Mouse (Mus musculus) 3T3-L1 (cell line): ENCODE measurements around the gene Klhl6.

Experiments
- DNase-seq: peaks from one replicate; pipeline ENCODE4 v3.0.0-alpha.2; 2015; ENCODE audit warnings: low read depth, low spot score

Klhl6 gene

GRCm38 (mm10) chr16:19969506-19969905 lies 13.3 kb downstream of the Klhl6 start:
- DNase-seq, result no peak

- DNase-seq, result no peak
Observed at GRCm38 (mm10) chr16:19968666-19969065, 14.2 kb downstream of the Klhl6 start.

- no peak for DNase-seq
Observed at GRCm38 (mm10) chr16:19967897-19968392, 14.9 kb downstream of the Klhl6 start.

- DNase-seq, result no peak
Observed at GRCm38 (mm10) chr16:19966976-19967375, 15.9 kb downstream of the Klhl6 start.

- no peak for DNase-seq
Observed at GRCm38 (mm10) chr16:19966437-19966836, 16.4 kb downstream of the Klhl6 start.

- DNase-seq, result no peak
Observed at GRCm38 (mm10) chr16:19962951-19963350, 19.9 kb downstream of the Klhl6 start.

GRCm38 (mm10) chr16:19961070-19961469 lies 21.8 kb downstream of the Klhl6 start:
- DNase-seq, result no peak

- no peak for DNase-seq
Observed at GRCm38 (mm10) chr16:19960407-19961058, 22.3 kb downstream of the Klhl6 start.

GRCm38 (mm10) chr16:19957051-19957450 lies 25.8 kb downstream of the Klhl6 start:
- DNase-seq, result no peak

- no peak for DNase-seq
Observed at GRCm38 (mm10) chr16:19947336-19947735, 35.5 kb downstream of the Klhl6 start.

GRCm38 (mm10) chr16:19946578-19947298 lies 36.1 kb downstream of the Klhl6 start:
- DNase-seq, result no peak

GRCm38 (mm10) chr16:19920823-19921222 lies 62.0 kb downstream of the Klhl6 start:
- DNase-seq, result no peak

GRCm38 (mm10) chr16:19918286-19918685 lies 64.6 kb downstream of the Klhl6 start:
- DNase-seq, result no peak

GRCm38 (mm10) chr16:19912582-19912981 lies 70.3 kb downstream of the Klhl6 start:
- DNase-seq, result no peak

- DNase-seq, result peak; percentile 9
Observed at GRCm38 (mm10) chr16:19908291-19908690, 74.5 kb downstream of the Klhl6 start.

- peak; percentile 67 for DNase-seq
Observed at GRCm38 (mm10) chr16:19907103-19907502, 75.7 kb downstream of the Klhl6 start.

GRCm38 (mm10) chr16:19904734-19905479 lies 77.9 kb downstream of the Klhl6 start:
- DNase-seq, result no peak

- DNase-seq, result no peak
Observed at GRCm38 (mm10) chr16:19903792-19904191, 79.0 kb downstream of the Klhl6 start.
